ENCODE assay signal across 8 mouse cellular contexts in the genomic region with DNA sequence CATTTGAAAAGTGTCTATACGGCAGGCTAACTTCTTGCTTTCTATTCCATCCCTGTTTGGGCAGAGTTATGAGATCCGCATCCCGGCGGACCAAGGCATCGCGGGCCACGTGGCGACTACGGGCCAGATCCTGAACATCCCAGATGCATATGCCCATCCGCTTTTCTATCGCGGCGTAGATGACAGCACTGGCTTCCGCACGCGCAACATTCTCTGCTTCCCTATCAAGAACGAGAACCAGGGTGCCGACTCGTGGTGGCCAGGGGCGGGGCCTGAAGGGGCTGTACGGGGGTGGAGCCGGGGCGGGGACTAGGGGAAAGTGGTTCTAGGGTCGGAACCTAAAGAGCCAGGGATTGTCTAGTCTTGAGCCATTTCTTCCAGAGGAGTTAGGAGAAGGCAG.
A peak's percentile ranks its signal among the peaks of the same experiment; 100 is the strongest.
DNase-seq lines count a peak whose midpoint lies in the region; ATAC-seq and TF ChIP-seq lines count a peak whose summit lies in the region.

No protein-coding gene starts in this region.

- H3K4me1 ChIP-seq in ES-E14 (ENCODE audit: control insufficient read depth in 2 of 2, insufficient read depth in 2 of 2, low read length in 2 of 2, poor library complexity in 1 of 2) = peaks cover 0 to 8% of the 10 kb centered on the region in 2 experiments; a peak in 2 of 4 replicates
- H3K4me1 ChIP-seq in forebrain, embryonic 11.5 days (replicated peaks; ENCODE audit: control insufficient read depth, insufficient read depth, low read length) = 0 out of 2 replicates have a peak, but pooled peaks cover 2% of the 10 kb centered on the region
- H3K4me1 ChIP-seq in midbrain, embryonic 12.5 days = peaks cover 6% of the 10 kb centered on the region

- H3K27ac ChIP-seq in ES-E14 (ENCODE audit: insufficient read depth, low read depth, low read length, poor library complexity, severe bottlenecking) = no peak overlapping the region
- no peak overlapping the region for H3K27ac ChIP-seq in forebrain, embryonic 11.5 days (ENCODE audit: low read depth, low read length)
- no peak overlapping the region for H3K27ac ChIP-seq in midbrain, embryonic 12.5 days (replicated peaks)

- peak; percentile 45 for DNase-seq in adrenal gland, postnatal 14 days
- no peak for DNase-seq in adrenal gland, adult 18-20 months (ENCODE audit: low spot score in 2 of 2)
- no peak for DNase-seq in ES-E14 (ENCODE audit: low read depth, low spot score)
- DNase-seq in forebrain, embryonic 11.5 days (ENCODE audit: low spot score) = peak; percentile 77
- peak; percentile 40 for DNase-seq in kidney, postnatal 14 days
- no peak for DNase-seq in right cerebral cortex, postnatal 25 days
- DNase-seq in left cerebral cortex, adult 9 months (ENCODE audit: low spot score in 2 of 2) = no peak

- peaks cover 9% of the 10 kb centered on the region for H3K27me3 ChIP-seq in forebrain, embryonic 11.5 days (ENCODE audit: control insufficient read depth, insufficient read depth, low read length)
- H3K27me3 ChIP-seq in midbrain, embryonic 12.5 days = peaks cover 44% of the 10 kb centered on the region

- peak overlapping the region; percentile 61 for H3K4me3 ChIP-seq in ES-E14 (ENCODE audit: insufficient read depth in 1 of 2, low read depth in 1 of 2, low read length in 2 of 2, poor library complexity in 1 of 2, severe bottlenecking in 1 of 2)
- H3K4me3 ChIP-seq in forebrain, embryonic 11.5 days (ENCODE audit: low read depth, low read length) = peak overlapping the region; percentile 21
- H3K4me3 ChIP-seq in midbrain, embryonic 12.5 days = peak overlapping the region; percentile 27

- H3K9me3 ChIP-seq in ES-E14 (ENCODE audit: control insufficient read depth, insufficient read depth, low read depth, low read length) = no peaks in the 10 kb centered on the region
- H3K9me3 ChIP-seq in forebrain, embryonic 11.5 days (ENCODE audit: control insufficient read depth, low read length) = no peaks in the 10 kb centered on the region
- H3K9me3 ChIP-seq in midbrain, embryonic 12.5 days = 0 out of 2 replicates have a peak, but pooled peaks cover 3% of the 10 kb centered on the region

- H3K4me2 ChIP-seq in forebrain, embryonic 11.5 days (ENCODE audit: low read depth, low read length, severe bottlenecking) = peak overlapping the region; percentile 54
- H3K4me2 ChIP-seq in midbrain, embryonic 12.5 days (replicated peaks) = peak overlapping the region; percentile 52

- WGBS in forebrain, embryonic 11.5 days = 5% methylated on average over 24 of the region's 24 CpGs
- 7% methylated on average over 24 of the region's 24 CpGs for WGBS in midbrain, embryonic 12.5 days

- H3K36me3 ChIP-seq in ES-E14 (ENCODE audit: control insufficient read depth, insufficient read depth, low read length, poor library complexity, severe bottlenecking) = no peaks in the 10 kb centered on the region
- H3K36me3 ChIP-seq in forebrain, embryonic 11.5 days (ENCODE audit: control insufficient read depth, insufficient read depth, low read length) = no peaks in the 10 kb centered on the region
- H3K36me3 ChIP-seq in midbrain, embryonic 12.5 days = no peaks in the 10 kb centered on the region

- peak overlapping the region; percentile 54 for H3K9ac ChIP-seq in ES-E14 (ENCODE audit: insufficient read depth, low read depth, low read length, poor library complexity, severe bottlenecking)
- peak overlapping the region; percentile 29; the same call in 1 of the 2 replicates for H3K9ac ChIP-seq in forebrain, embryonic 11.5 days (ENCODE audit: low read length)
- H3K9ac ChIP-seq in midbrain, embryonic 12.5 days (replicated peaks) = 0 out of 2 replicates have a peak overlapping the region, but pooled peaks have one; percentile 28

- in situ Hi-C loops in ES-E14 (cut with MboI; ENCODE audit: low sequenced_read_pairs in 2 of 2, unreplicated experiment in 2 of 2) = loop anchor here in 1 of 2 experiments (5.0 kb wide), 1 partner anchor 57 kb away; no protein-coding TSS in a partner anchor

- ATAC-seq in forebrain, embryonic 11.5 days (replicated peaks; ENCODE audit: low FRiP score) = 0 out of 2 replicates have a peak, but pooled peaks have one; percentile 52
- ATAC-seq in midbrain, embryonic 12.5 days (ENCODE audit: low FRiP score, low read depth) = peak; percentile 38; the same call in 1 of the 2 replicates

TF ChIP-seq in ES-E14, 5 proteins besides CTCF, POLR2A, EP300 and RAD21:
- TF ChIP-seq ZNF384 (IDR thresholded peaks at IDR 0.05; ENCODE audit: low read depth, low read length) (no peak), CHD2 (IDR thresholded peaks at IDR 0.05; ENCODE audit: low read depth, low read length) (no peak), HCFC1 (IDR thresholded peaks at IDR 0.05; ENCODE audit: borderline replicate concordance, insufficient read depth, low read length) (no peak), MAFK (IDR thresholded peaks at IDR 0.05; ENCODE audit: insufficient read depth, low read depth, low read length) (no peak), ZC3H11A (IDR thresholded peaks at IDR 0.05; ENCODE audit: borderline replicate concordance, low read depth, low read length) (no peak)

Comparison
In these comparisons a context has a peak if more than half of its experiments do, and no peak if none do; other contexts are left out.
1. DNase-seq: peak in adrenal gland, postnatal 14 days (single experiment), forebrain, embryonic 11.5 days (single experiment) and kidney, postnatal 14 days (single experiment); none in adrenal gland, adult 18-20 months (0 of 2), ES-E14 (single experiment), right cerebral cortex, postnatal 25 days (single experiment) and left cerebral cortex, adult 9 months (0 of 2).
2. Peak in every context shown above with its lines, with median percentiles within 50 percentile points of each other: H3K4me3 ChIP-seq and H3K9ac ChIP-seq.